ENCODE assay signal across 8 mouse cellular contexts in the genomic region with DNA sequence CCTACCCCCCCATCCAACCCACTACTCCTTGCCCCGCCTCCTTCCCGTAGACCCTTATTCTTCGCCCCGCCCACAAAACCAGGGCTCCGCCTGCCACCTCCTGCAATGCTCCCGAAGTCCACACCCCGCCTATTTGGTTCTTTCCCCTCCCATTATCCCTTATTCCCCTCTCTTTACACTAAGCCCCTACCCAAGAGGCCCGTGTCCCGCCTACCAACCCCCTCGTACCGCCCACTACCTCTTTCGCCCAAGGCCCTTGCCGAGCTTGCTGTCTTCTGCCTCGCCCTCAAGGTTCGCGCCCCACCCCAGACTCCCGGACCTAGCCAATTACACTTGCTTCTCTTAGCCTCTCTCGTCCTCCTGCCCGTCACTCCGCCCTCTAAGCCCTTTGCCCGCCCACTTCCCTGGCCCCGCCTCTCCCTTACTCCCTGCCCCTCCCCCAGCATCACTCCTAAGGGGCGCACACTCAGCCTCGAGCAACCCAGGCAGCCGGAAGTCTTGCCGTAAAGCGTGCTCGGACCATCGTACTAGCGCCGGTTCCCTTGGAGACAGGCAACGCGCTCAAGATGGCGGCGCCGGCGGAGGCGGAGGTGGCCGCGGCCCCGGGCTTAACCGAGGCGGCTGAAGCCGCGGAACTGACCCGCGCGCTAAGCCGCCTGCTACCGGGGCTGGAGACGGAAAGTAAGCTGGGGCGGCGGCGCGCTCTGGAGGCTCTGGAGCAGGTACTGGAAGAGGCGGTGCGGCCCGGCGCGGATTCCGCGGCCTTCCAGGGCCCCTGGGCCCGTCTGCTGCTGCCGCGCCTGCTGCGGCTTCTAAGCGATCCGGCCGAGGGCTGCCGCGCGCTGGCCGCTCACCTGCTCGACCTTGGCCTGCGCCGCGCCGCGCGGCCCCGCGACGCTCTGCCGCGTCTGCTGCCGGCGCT. TPM values are rescaled to one million over a fixed set of nuclear protein-coding genes. Genes with fewer than 3 reads are reported as not detected.
A peak's percentile ranks its signal among the peaks of the same experiment; 100 is the strongest.
DNase-seq lines count a peak whose midpoint lies in the region; ATAC-seq and TF ChIP-seq lines count a peak whose summit lies in the region.

Gene Prkar1b, minus strand, starts transcription at position 321 of the 922 bp plus-strand sequence.
Gene Dnaaf5, plus strand, starts transcription at position 543 of the 922 bp plus-strand sequence.

- no peak for TF ChIP-seq CTCF in liver, embryonic 14.5 days (IDR thresholded peaks at IDR 0.05; ENCODE audit: low read depth)
- no peak for TF ChIP-seq CTCF in stomach, postnatal 0 days (IDR thresholded peaks at IDR 0.05; ENCODE audit: low read depth)

- H3K27me3 ChIP-seq in forebrain, embryonic 10.5 days (ENCODE audit: poor library complexity, severe bottlenecking) = no peaks in the 10 kb centered on the region
- no peaks in the 10 kb centered on the region for H3K27me3 ChIP-seq in heart, embryonic 15.5 days
- H3K27me3 ChIP-seq in liver, embryonic 14.5 days (ENCODE audit: control insufficient read depth, insufficient read depth, low read length) = no peaks in the 10 kb centered on the region
- H3K27me3 ChIP-seq in neural tube, embryonic 11.5 days (ENCODE audit: control insufficient read depth, insufficient read depth, low read length) = no peaks in the 10 kb centered on the region
- no peaks in the 10 kb centered on the region for H3K27me3 ChIP-seq in stomach, postnatal 0 days (ENCODE audit: control insufficient read depth, insufficient read depth, low read length)

- peak within 1 kb of the TSS; percentile 87 for H3K27ac ChIP-seq in forebrain, embryonic 10.5 days
- peak within 1 kb of the TSS; percentile 84 for H3K27ac ChIP-seq in heart, embryonic 15.5 days
- no peak within 1 kb of the TSS for H3K27ac ChIP-seq in liver, embryonic 14.5 days
- H3K27ac ChIP-seq in neural tube, embryonic 11.5 days (ENCODE audit: low read depth, low read length) = peak within 1 kb of the TSS; percentile 20; the same call in 1 of the 2 replicates
- peak within 1 kb of the TSS; percentile 58 for H3K27ac ChIP-seq in stomach, postnatal 0 days (replicated peaks)

- under 1% methylated on average over 87 of the region's 87 CpGs for WGBS in forebrain, embryonic 10.5 days
- whole genome bisulfite sequencing in heart, embryonic 15.5 days = under 1% methylated on average over 82 of the region's 87 CpGs
- WGBS in liver, embryonic 14.5 days (ENCODE audit: insufficient replicate concordance) = under 1% methylated on average over 87 of the region's 87 CpGs
- under 1% methylated on average over 64 of the region's 87 CpGs for WGBS in neural tube, embryonic 11.5 days
- WGBS in stomach, postnatal 0 days = under 1% methylated on average over 74 of the region's 87 CpGs

- H3K4me3 ChIP-seq in forebrain, embryonic 10.5 days = peak within 1 kb of the TSS; percentile 94
- peak within 1 kb of the TSS; percentile 69 for H3K4me3 ChIP-seq in heart, embryonic 15.5 days
- H3K4me3 ChIP-seq in liver, embryonic 14.5 days (ENCODE audit: insufficient read depth in 1 of 2, low read depth in 2 of 2, low read length in 2 of 2) = peak within 1 kb of the TSS; percentile 78 to 81
- H3K4me3 ChIP-seq in neural tube, embryonic 11.5 days (ENCODE audit: low read depth, low read length) = peak within 1 kb of the TSS; percentile 97
- peak within 1 kb of the TSS; percentile 89 for H3K4me3 ChIP-seq in stomach, postnatal 0 days (ENCODE audit: low read depth, low read length)

- DNase-seq in CD8-positive naive resting alpha-beta T cell, adult 2 months (ENCODE audit: low read depth in 2 of 2, low spot score in 2 of 2) = peak; percentile 96 to 97
- peak; percentile 99 for DNase-seq in c-Kit-positive CD71-negative TER-119-negative erythroid progenitor cells, embryonic 14.5 days (ENCODE audit: low read depth)
- DNase-seq in forebrain, embryonic 10.5 days (ENCODE audit: extremely low spot score, low spot score) = peak; percentile 100
- peak; percentile 97 to 98 for DNase-seq in kidney, postnatal 25 days
- DNase-seq in liver, embryonic 14.5 days (ENCODE audit: low read depth in 3 of 3, low spot score in 3 of 3) = peak; percentile 94 to 97 (median 96)
- peak; percentile 99 for DNase-seq in neural tube, embryonic 11.5 days (ENCODE audit: low spot score)
- DNase-seq in stomach, postnatal 0 days (ENCODE audit: low spot score) = peak; percentile 100

- H3K9ac ChIP-seq in heart, embryonic 15.5 days = peak within 1 kb of the TSS; percentile 62
- H3K9ac ChIP-seq in liver, embryonic 14.5 days (replicated peaks) = peak within 1 kb of the TSS; percentile 72
- H3K9ac ChIP-seq in neural tube, embryonic 11.5 days (ENCODE audit: low read length) = peak within 1 kb of the TSS; percentile 80
- peak within 1 kb of the TSS; percentile 73 for H3K9ac ChIP-seq in stomach, postnatal 0 days (ENCODE audit: low read length)

- no peak for TF ChIP-seq EP300 in liver, embryonic 14.5 days (IDR thresholded peaks at IDR 0.05; ENCODE audit: low read depth)
- no peak for TF ChIP-seq EP300 in stomach, postnatal 0 days (optimal IDR thresholded peaks at IDR 0.05)

- peak within 1 kb of the TSS; percentile 91 for H3K4me2 ChIP-seq in heart, embryonic 15.5 days
- H3K4me2 ChIP-seq in liver, embryonic 14.5 days (ENCODE audit: low read depth) = peak within 1 kb of the TSS; percentile 98
- peak within 1 kb of the TSS; percentile 82 for H3K4me2 ChIP-seq in neural tube, embryonic 11.5 days (ENCODE audit: low read depth)
- peak within 1 kb of the TSS; percentile 98 for H3K4me2 ChIP-seq in stomach, postnatal 0 days (replicated peaks; ENCODE audit: low read depth)

- H3K4me1 ChIP-seq in forebrain, embryonic 10.5 days = peaks cover 25% of the 10 kb centered on the region
- peaks cover 19% of the 10 kb centered on the region for H3K4me1 ChIP-seq in heart, embryonic 15.5 days (replicated peaks)
- peaks cover 3 to 13% of the 10 kb centered on the region in 2 experiments; a peak in 3 of 4 replicates for H3K4me1 ChIP-seq in liver, embryonic 14.5 days (replicated peaks; ENCODE audit: control insufficient read depth in 2 of 2, insufficient read depth in 2 of 2, low read length in 1 of 2)
- peaks cover 6% of the 10 kb centered on the region; the same call in 1 of the 2 replicates for H3K4me1 ChIP-seq in neural tube, embryonic 11.5 days (ENCODE audit: control insufficient read depth, insufficient read depth, low read length)
- H3K4me1 ChIP-seq in stomach, postnatal 0 days (replicated peaks; ENCODE audit: control insufficient read depth, insufficient read depth) = 0 out of 2 replicates have a peak, but pooled peaks cover 2% of the 10 kb centered on the region

- H3K9me3 ChIP-seq in forebrain, embryonic 10.5 days = no peaks in the 10 kb centered on the region
- no peaks in the 10 kb centered on the region for H3K9me3 ChIP-seq in heart, embryonic 15.5 days (replicated peaks)
- H3K9me3 ChIP-seq in liver, embryonic 14.5 days (ENCODE audit: control insufficient read depth, low read length) = no peaks in the 10 kb centered on the region
- no peaks in the 10 kb centered on the region for H3K9me3 ChIP-seq in neural tube, embryonic 11.5 days (ENCODE audit: control insufficient read depth, low read length)
- H3K9me3 ChIP-seq in stomach, postnatal 0 days (ENCODE audit: control insufficient read depth, low read length) = no peaks in the 10 kb centered on the region

- peak; percentile 96 for ATAC-seq in heart, embryonic 15.5 days (replicated peaks; ENCODE audit: insufficient number of reproducible peaks, insufficient read depth, low FRiP score, low read depth)
- ATAC-seq in liver, embryonic 14.5 days (ENCODE audit: insufficient read depth) = peak; percentile 92
- ATAC-seq in neural tube, embryonic 11.5 days (ENCODE audit: insufficient read depth, low FRiP score, low TSS enrichment) = peak; percentile 93
- peak; percentile 96 for ATAC-seq in stomach, postnatal 0 days (ENCODE audit: low FRiP score, low TSS enrichment)

- peaks cover 34% of the 10 kb centered on the region for H3K36me3 ChIP-seq in forebrain, embryonic 10.5 days (replicated peaks)
- peaks cover 21% of the 10 kb centered on the region; the same call in 1 of the 2 replicates for H3K36me3 ChIP-seq in heart, embryonic 15.5 days
- H3K36me3 ChIP-seq in liver, embryonic 14.5 days (replicated peaks; ENCODE audit: control insufficient read depth, insufficient read depth, low read depth) = no peaks in the 10 kb centered on the region
- peaks cover 10% of the 10 kb centered on the region for H3K36me3 ChIP-seq in neural tube, embryonic 11.5 days (ENCODE audit: control insufficient read depth, insufficient read depth, low read length)
- H3K36me3 ChIP-seq in stomach, postnatal 0 days (ENCODE audit: control insufficient read depth, insufficient read depth, low read length) = peaks cover 8% of the 10 kb centered on the region; the same call in 1 of the 2 replicates

RNA-seq across cellular contexts. Expression of gene Prkar1b, which starts in this region (rescaled TPM):
- 3.3 and 5.1 TPM in 2 replicates for polyA plus RNA-seq in forebrain, embryonic 10.5 days (2016; fragmentation: Nextera tagmentation; extraction: Ambion mirVana)
- polyA plus RNA-seq in heart, embryonic 15.5 days (2015; fragmentation: Nextera tagmentation; extraction: Ambion mirVana) = 10.1 and 12.3 TPM in 2 replicates
- polyA plus RNA-seq in liver, embryonic 14.5 days (2012; rRNA removed) = 0.66 and 0.73 TPM in 2 replicates
- polyA plus RNA-seq in liver, embryonic 14.5 days (2014; fragmentation: Nextera tagmentation; extraction: Ambion mirVana) = 0.44 and 1.7 TPM in 2 replicates
- 32.4 and 39.4 TPM in 2 replicates for polyA plus RNA-seq in neural tube, embryonic 11.5 days (2014; fragmentation: Nextera tagmentation; extraction: Ambion mirVana)
- 9.6 and 10.6 TPM in 2 replicates for polyA plus RNA-seq in stomach, postnatal 0 days (2015; fragmentation: Nextera tagmentation; extraction: Ambion mirVana)

RNA-seq across cellular contexts. Expression of gene Dnaaf5, which starts in this region (rescaled TPM):
- 8.0 and 9.9 TPM in 2 replicates for polyA plus RNA-seq in forebrain, embryonic 10.5 days (2016; fragmentation: Nextera tagmentation; extraction: Ambion mirVana)
- 5.0 and 8.5 TPM in 2 replicates for polyA plus RNA-seq in heart, embryonic 15.5 days (2015; fragmentation: Nextera tagmentation; extraction: Ambion mirVana)
- 6.5 and 8.6 TPM in 2 replicates for polyA plus RNA-seq in liver, embryonic 14.5 days (2012; rRNA removed)
- polyA plus RNA-seq in liver, embryonic 14.5 days (2014; fragmentation: Nextera tagmentation; extraction: Ambion mirVana) = 2.0 and 2.2 TPM in 2 replicates
- polyA plus RNA-seq in neural tube, embryonic 11.5 days (2014; fragmentation: Nextera tagmentation; extraction: Ambion mirVana) = 8.5 and 10.6 TPM in 2 replicates
- 1.9 and 2.3 TPM in 2 replicates for polyA plus RNA-seq in stomach, postnatal 0 days (2015; fragmentation: Nextera tagmentation; extraction: Ambion mirVana)
